ENCODE assay signal across 30 mouse cellular contexts in the genomic region with DNA sequence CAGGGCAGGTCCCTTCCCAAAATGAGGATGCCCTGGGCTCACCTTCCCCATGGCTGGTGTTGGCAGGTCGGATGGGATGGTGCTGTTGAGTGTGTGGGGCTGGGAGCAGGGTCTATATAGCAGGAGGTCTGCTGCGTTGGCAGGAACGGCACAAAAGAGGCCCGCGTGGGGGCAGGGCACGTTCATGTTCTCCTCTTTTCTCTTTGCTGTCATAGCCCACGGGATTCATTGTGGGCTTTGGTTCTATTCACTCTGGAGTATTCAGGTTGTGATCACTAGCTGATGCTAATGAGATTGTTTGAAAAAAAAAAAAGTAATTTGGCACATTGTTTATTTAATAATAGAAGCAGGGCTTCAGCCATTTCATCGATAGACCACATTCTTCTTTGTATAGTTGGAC. TPM values are rescaled to one million over a fixed set of nuclear protein-coding genes. Genes with fewer than 3 reads are reported as not detected.
DNase-seq lines count a peak whose midpoint lies in the region; ATAC-seq and TF ChIP-seq lines count a peak whose summit lies in the region.
"Had no signal": no experiment of that assay in that cellular context is flagged by ENCODE, and none has a peak within 500 bp of the region (broad histone marks: within the 10 kb centered on the region; RNA-seq: fewer than 3 reads in every experiment).

A gene (minus strand): TSS at position 101 of the 400 bp plus-strand sequence.

- no peak within 1 kb of the TSS for H3K9ac ChIP-seq in ES-Bruce4 (ENCODE audit: low read depth, poor library complexity, severe bottlenecking)
- H3K9ac ChIP-seq in hindbrain, embryonic 16.5 days (ENCODE audit: low read depth, low read length): no peak within 1 kb of the TSS
- H3K9ac ChIP-seq: embryonic facial prominence, embryonic 13.5 days; embryonic facial prominence, embryonic 15.5 days; forebrain, embryonic 12.5 days; forebrain, embryonic 15.5 days had no signal

- WGBS in hindbrain, embryonic 16.5 days: 58% methylated on average over 8 of the region's 8 CpGs

- no peak for TF ChIP-seq EP300 in ES-Bruce4 (IDR thresholded peaks at IDR 0.05; ENCODE audit: insufficient read depth, low read depth, low read length)

- ATAC-seq in hindbrain, embryonic 16.5 days: no peak
- ATAC-seq: activated CD4-positive, CD25-positive, alpha-beta regulatory T cell, adult 4 months; forebrain, embryonic 15.5 days; Patski had no signal

- peak within 1 kb of the TSS; percentile 23 for H3K4me3 ChIP-seq in gastrocnemius, adult 2 months
- peak within 1 kb of the TSS; percentile 59 for H3K4me3 ChIP-seq in E14TG2a.4 (replicated peaks; ENCODE audit: low read length)
- H3K4me3 ChIP-seq in ES-Bruce4 (ENCODE audit: low read depth, low read length): peak within 1 kb of the TSS; percentile 11; the same call in 1 of the 2 replicates
- peak within 1 kb of the TSS; percentile 35; the same call in 1 of the 2 replicates for H3K4me3 ChIP-seq in brown adipose tissue, adult 24 weeks (ENCODE audit: insufficient read depth, low read depth, low read length)
- no peak within 1 kb of the TSS for H3K4me3 ChIP-seq in hindbrain, embryonic 16.5 days (ENCODE audit: low read length)
- H3K4me3 ChIP-seq: embryonic facial prominence, embryonic 13.5 days; embryonic facial prominence, embryonic 15.5 days; erythroblast, embryonic 14.5 days; forebrain, embryonic 10.5 days; forebrain, embryonic 12.5 days; forebrain, embryonic 15.5 days had no signal

- H3K36me3 ChIP-seq in E14TG2a.4 (ENCODE audit: insufficient read depth, low read length) (no peaks in the 10 kb centered on the region), ES-Bruce4 (ENCODE audit: control insufficient read depth, insufficient read depth, low read length, poor library complexity, severe bottlenecking) (no peaks in the 10 kb centered on the region)
- no peaks in the 10 kb centered on the region for H3K36me3 ChIP-seq in hindbrain, embryonic 16.5 days (ENCODE audit: control insufficient read depth, insufficient read depth, low read length)
- H3K36me3 ChIP-seq: embryonic facial prominence, embryonic 13.5 days; embryonic facial prominence, embryonic 15.5 days; forebrain, embryonic 10.5 days; forebrain, embryonic 12.5 days; forebrain, embryonic 15.5 days; G1E had no signal

- H3K27me3 ChIP-seq in E14TG2a.4 (ENCODE audit: insufficient read depth, low read length): peaks cover 4% of the 10 kb centered on the region; the same call in 1 of the 2 replicates
- H3K27me3 ChIP-seq in ES-Bruce4 (ENCODE audit: control insufficient read depth, insufficient read depth, low read length, poor library complexity, severe bottlenecking): no peaks in the 10 kb centered on the region
- H3K27me3 ChIP-seq in hindbrain, embryonic 16.5 days (replicated peaks; ENCODE audit: control insufficient read depth, insufficient read depth, low read length): no peaks in the 10 kb centered on the region
- H3K27me3 ChIP-seq: embryonic facial prominence, embryonic 13.5 days; embryonic facial prominence, embryonic 15.5 days; forebrain, embryonic 12.5 days; forebrain, embryonic 15.5 days had no signal

- TF ChIP-seq CTCF in gastrocnemius, adult 2 months (IDR thresholded peaks at IDR 0.05): no peak
- TF ChIP-seq CTCF in E14TG2a.4 (conservative IDR thresholded peaks at IDR 0.05; ENCODE audit: low read length): no peak
- no peak for TF ChIP-seq CTCF in ES-Bruce4 (IDR thresholded peaks at IDR 0.05; ENCODE audit: low read depth, low read length)

- no peak within 1 kb of the TSS for H3K4me2 ChIP-seq in hindbrain, embryonic 16.5 days (ENCODE audit: low read length)
- H3K4me2 ChIP-seq: embryonic facial prominence, embryonic 13.5 days; embryonic facial prominence, embryonic 15.5 days; forebrain, embryonic 12.5 days; forebrain, embryonic 15.5 days had no signal

- DNase-seq in gastrocnemius, adult 2 months: no peak
- DNase-seq in gastrocnemius, adult 8-10 months (ENCODE audit: low spot score in 2 of 2): no peak
- no peak for DNase-seq in adrenal gland, postnatal 10 days
- DNase-seq: adrenal gland, adult 8-10 months; adrenal gland, postnatal 25 days; cerebellum, adult 11 months; cerebellum, adult 18-20 months; cerebellum, adult 8-10 months; cerebellum, adult 9-11 months; cerebellum, postnatal 14 days; cerebellum, postnatal 36 days; embryo, embryonic 11 days had no signal

- intact Hi-C loops in gastrocnemius, adult 2 months (cut with DNase I): no loop called here

- peak within 1 kb of the TSS; percentile 58 for H3K27ac ChIP-seq in gastrocnemius, adult 2 months
- no peak within 1 kb of the TSS for H3K27ac ChIP-seq in ES-Bruce4 (ENCODE audit: insufficient read depth, low read length)
- no peak within 1 kb of the TSS; the same call in 1 of the 2 replicates for H3K27ac ChIP-seq in brown adipose tissue, adult 24 weeks (replicated peaks; ENCODE audit: low read depth, low read length)
- no peak within 1 kb of the TSS for H3K27ac ChIP-seq in hindbrain, embryonic 16.5 days (ENCODE audit: low read depth, low read length)
- H3K27ac ChIP-seq: embryonic facial prominence, embryonic 13.5 days; embryonic facial prominence, embryonic 15.5 days; forebrain, embryonic 10.5 days; forebrain, embryonic 12.5 days; forebrain, embryonic 15.5 days had no signal

- no peak for TF ChIP-seq POLR2A in ES-Bruce4 (IDR thresholded peaks at IDR 0.05; ENCODE audit: insufficient read depth, low read length)

- H3K9me3 ChIP-seq in E14TG2a.4 (ENCODE audit: low read length) (peaks cover 27% of the 10 kb centered on the region), ES-Bruce4 (replicated peaks; ENCODE audit: control insufficient read depth, insufficient read depth, low read length, poor library complexity, severe bottlenecking) (peaks cover 20% of the 10 kb centered on the region)
- H3K9me3 ChIP-seq in hindbrain, embryonic 16.5 days (ENCODE audit: control insufficient read depth, low read length): no peaks in the 10 kb centered on the region
- H3K9me3 ChIP-seq: embryonic facial prominence, embryonic 13.5 days; embryonic facial prominence, embryonic 15.5 days; forebrain, embryonic 10.5 days; forebrain, embryonic 12.5 days; forebrain, embryonic 15.5 days; G1E had no signal

- H3K4me1 ChIP-seq in E14TG2a.4 (replicated peaks; ENCODE audit: low read depth, low read length) (peaks cover 7% of the 10 kb centered on the region), ES-Bruce4 (ENCODE audit: control insufficient read depth, insufficient read depth, low read length) (no peaks in the 10 kb centered on the region)
- H3K4me1 ChIP-seq in brown adipose tissue, adult 24 weeks (ENCODE audit: control insufficient read depth, insufficient read depth, insufficient read length, low read length): no peaks in the 10 kb centered on the region
- no peaks in the 10 kb centered on the region for H3K4me1 ChIP-seq in hindbrain, embryonic 16.5 days (ENCODE audit: control insufficient read depth, insufficient read depth, low read depth, low read length)
- H3K4me1 ChIP-seq: embryonic facial prominence, embryonic 13.5 days; embryonic facial prominence, embryonic 15.5 days; forebrain, embryonic 10.5 days; forebrain, embryonic 12.5 days; forebrain, embryonic 15.5 days had no signal

RNA-seq across cellular contexts. Expression of the gene that starts here (rescaled TPM):
- not detected for total RNA-seq in gastrocnemius, adult 2 months (2021)
- total RNA-seq in gastrocnemius, adult 8-10 months (2022): not detected
- not detected in 2 replicates for polyA plus RNA-seq in ES-Bruce4 (2011; ENCODE audit: insufficient read depth, insufficient read length, low read depth, missing spikeins)
- not detected in 2 replicates for polyA plus RNA-seq in brown adipose tissue, adult 24 weeks (2012; ENCODE audit: insufficient read depth, insufficient read length, missing spikeins)
- not detected in 2 replicates for polyA plus RNA-seq in hindbrain, embryonic 16.5 days (2015; fragmentation: Nextera tagmentation; extraction: Ambion mirVana)
- total RNA-seq in adrenal gland, postnatal 10 days (2021): not detected
- total RNA-seq: adrenal gland, adult 18-20 months; adrenal gland, postnatal 25 days; common myeloid progenitor, adult 5-6 weeks had no signal
- polyA plus RNA-seq: activated CD4-positive, CD25-positive, alpha-beta regulatory T cell, adult 4 months; C2C12; embryonic facial prominence, embryonic 11.5 days; embryonic facial prominence, embryonic 13.5 days; erythroblast, embryonic 14.5 days; forebrain, embryonic 10.5 days; forebrain, embryonic 12.5 days; forebrain, embryonic 15.5 days; frontal cortex, adult 2 months; G1E; Patski had no signal
